Mouse (Mus musculus) telencephalon, adult 2 months (tissue): ENCODE results near the gene Gm3072.
"Not testable (repeated sequence)": the region's sequence is repeated elsewhere in the genome, so short reads cannot be mapped to it uniquely, and the experiment has no call there.

ENCODE experiments used
- DNase-seq: peaks from one replicate; pipeline ENCODE4 v3.0.0-alpha.2; 2011; ENCODE audit warnings: low read depth, low spot score

Gene Gm3072

GRCm38 (mm10) chr14:41624512-41624911 lies at the start of gene Gm3072:
TSS of gene Gm3072 (minus strand) at chr14:41624612.
- not testable (repeated sequence) for DNase-seq

- DNase-seq = not testable (repeated sequence)
Observed at GRCm38 (mm10) chr14:41648176-41648575, 23.8 kb upstream of the Gm3072 start.

GRCm38 (mm10) chr14:41646387-41646786 lies 22.0 kb upstream of the Gm3072 start, which contains the start of gene Gm3676:
TSS of gene Gm3676 (minus strand) at chr14:41646487.
- not testable (repeated sequence) for DNase-seq

GRCm38 (mm10) chr14:41630144-41630543 lies 5.7 kb upstream of the Gm3072 start:
- not testable (repeated sequence) for DNase-seq

GRCm38 (mm10) chr14:41622535-41622934 lies 1.9 kb downstream of the Gm3072 start:
- DNase-seq = not testable (repeated sequence)

- DNase-seq = not testable (repeated sequence)
Observed at GRCm38 (mm10) chr14:41610690-41611089, 13.7 kb downstream of the Gm3072 start.

- not testable (repeated sequence) for DNase-seq
Observed at GRCm38 (mm10) chr14:41600935-41601334, 23.5 kb downstream of the Gm3072 start.

GRCm38 (mm10) chr14:41586346-41586745 lies 38.1 kb downstream of the Gm3072 start:
- not testable (repeated sequence) for DNase-seq

- not testable (repeated sequence) for DNase-seq
Observed at GRCm38 (mm10) chr14:41572911-41573310, 51.5 kb downstream of the Gm3072 start, which contains the start of gene 1700049E17Rik2. TSS of gene 1700049E17Rik2 (plus strand) at chr14:41573211.
